Mouse (Mus musculus): ENCODE measurements around the gene Pi16. TPM values are rescaled to one million over a fixed set of nuclear protein-coding genes. Genes with fewer than 3 reads are reported as not detected.

The Pi16 gene
- polyA plus RNA-seq, 1 experiment: 24.5 TPM

DNA sequence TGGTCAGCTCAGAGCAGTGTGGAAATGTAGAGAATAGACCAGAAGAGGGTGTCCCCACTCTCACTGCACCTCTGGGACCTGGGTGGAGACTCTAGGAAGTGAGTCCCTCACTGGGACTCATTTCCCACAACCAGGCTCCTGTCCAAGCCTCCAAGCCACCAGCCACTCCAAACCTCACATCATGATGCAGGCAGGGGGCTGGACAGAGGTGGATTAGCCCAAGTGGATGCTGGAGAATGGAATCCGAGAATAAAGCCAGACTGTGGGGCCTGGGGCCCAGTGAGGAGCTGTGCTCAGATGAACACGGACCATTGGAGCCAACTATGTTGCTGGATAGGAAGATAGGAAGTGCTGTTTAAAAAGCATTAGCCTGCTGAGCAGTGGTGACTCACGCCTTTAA lies 589 bp upstream of the Pi16 start:
- H3K27me3 ChIP-seq (ENCODE audit: control insufficient read depth, insufficient read depth, low read length): no peaks in the 10 kb centered on the region
- 96% methylated on average over 3 of the region's 3 CpGs for WGBS
- no peaks in the 10 kb centered on the region for H3K4me1 ChIP-seq (replicated peaks; ENCODE audit: control insufficient read depth, insufficient read depth, low read length)
- no peaks in the 10 kb centered on the region for H3K36me3 ChIP-seq (ENCODE audit: control insufficient read depth, insufficient read depth, low read length)
- TF ChIP-seq CTCF (IDR thresholded peaks at IDR 0.05; ENCODE audit: borderline replicate concordance, control insufficient read depth, extremely low read depth, insufficient read depth, low read length, poor library complexity) (no peak), POLR2A (IDR thresholded peaks at IDR 0.05; ENCODE audit: control insufficient read depth, extremely low read depth, insufficient read depth, low read length, poor library complexity) (no peak)
- H3K27ac ChIP-seq (ENCODE audit: control insufficient read depth, insufficient read depth, low read length): no peak overlapping the region
- DNase-seq: no peak
- no peak overlapping the region for H3K4me3 ChIP-seq (ENCODE audit: control insufficient read depth, insufficient read depth, low read length)

DNA sequence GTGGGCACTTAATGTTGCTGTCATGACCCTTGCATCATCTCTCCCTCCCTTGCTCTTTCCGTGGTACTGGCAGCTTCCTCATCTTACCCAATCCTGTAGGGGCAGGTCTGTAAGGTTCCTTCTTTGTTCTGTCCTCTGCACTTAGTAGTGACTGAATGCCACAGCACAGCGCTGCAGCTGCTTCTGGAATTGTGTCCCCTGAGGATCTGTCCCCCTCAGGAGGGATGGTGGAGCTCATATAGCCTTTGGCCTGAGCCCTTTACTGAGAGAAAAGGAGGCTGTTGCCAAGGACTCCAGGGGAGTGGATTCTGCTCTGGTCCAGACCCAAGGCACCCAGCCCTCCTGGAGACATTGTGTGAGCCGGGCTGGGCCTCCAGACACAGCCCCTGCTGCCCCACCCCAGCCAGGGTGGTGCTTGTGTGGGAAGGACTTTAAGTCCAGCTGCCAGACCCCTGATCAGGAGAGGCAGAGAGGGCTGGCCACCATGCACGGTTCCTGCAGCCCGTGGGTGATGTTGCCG lies 1.3 kb downstream of the Pi16 start:
- 70% methylated on average over 6 of the region's 6 CpGs for WGBS
- Histone ChIP-seq H3K27me3 (ENCODE audit: control insufficient read depth, insufficient read depth, low read length) (no peaks in the 10 kb centered on the region), H3K36me3 (ENCODE audit: control insufficient read depth, insufficient read depth, low read length) (no peaks in the 10 kb centered on the region), H3K4me3 (ENCODE audit: control insufficient read depth, insufficient read depth, low read length) (no peak overlapping the region), H3K27ac (ENCODE audit: control insufficient read depth, insufficient read depth, low read length) (no peak overlapping the region), H3K4me1 (replicated peaks; ENCODE audit: control insufficient read depth, insufficient read depth, low read length) (no peaks in the 10 kb centered on the region)
- TF ChIP-seq POLR2A (IDR thresholded peaks at IDR 0.05; ENCODE audit: control insufficient read depth, extremely low read depth, insufficient read depth, low read length, poor library complexity) (no peak), CTCF (IDR thresholded peaks at IDR 0.05; ENCODE audit: borderline replicate concordance, control insufficient read depth, extremely low read depth, insufficient read depth, low read length, poor library complexity) (no peak)
- no peak for DNase-seq

DNA sequence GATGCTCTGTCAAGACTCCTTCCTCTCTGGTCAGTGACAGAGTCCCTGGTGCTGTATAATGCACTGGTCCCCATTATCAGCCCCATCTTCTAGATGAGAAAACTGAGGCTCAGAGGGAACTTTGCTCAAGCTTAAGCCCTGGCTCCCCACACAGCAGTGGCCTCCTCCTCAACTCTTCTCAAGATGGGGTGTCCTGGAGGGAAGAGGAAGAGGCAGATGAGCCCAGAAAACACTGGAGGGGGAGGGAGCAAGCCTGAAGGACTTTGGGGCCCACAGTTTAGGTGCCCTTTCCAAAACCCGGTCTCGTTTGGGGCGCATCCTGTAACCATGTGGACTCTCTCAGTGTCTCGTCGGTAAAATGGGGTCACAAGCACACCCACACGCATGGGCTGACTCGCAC lies 2.0 kb downstream of the Pi16 start:
- no peaks in the 10 kb centered on the region for H3K4me1 ChIP-seq (replicated peaks; ENCODE audit: control insufficient read depth, insufficient read depth, low read length)
- H3K27ac ChIP-seq (ENCODE audit: control insufficient read depth, insufficient read depth, low read length): no peak overlapping the region
- no peak overlapping the region for H3K4me3 ChIP-seq (ENCODE audit: control insufficient read depth, insufficient read depth, low read length)
- 89% methylated on average over 7 of the region's 7 CpGs for WGBS
- H3K36me3 ChIP-seq (ENCODE audit: control insufficient read depth, insufficient read depth, low read length): no peaks in the 10 kb centered on the region
- H3K27me3 ChIP-seq (ENCODE audit: control insufficient read depth, insufficient read depth, low read length): no peaks in the 10 kb centered on the region
- TF ChIP-seq POLR2A (IDR thresholded peaks at IDR 0.05; ENCODE audit: control insufficient read depth, extremely low read depth, insufficient read depth, low read length, poor library complexity) (no peak), CTCF (IDR thresholded peaks at IDR 0.05; ENCODE audit: borderline replicate concordance, control insufficient read depth, extremely low read depth, insufficient read depth, low read length, poor library complexity) (no peak)
- DNase-seq: no peak

DNA sequence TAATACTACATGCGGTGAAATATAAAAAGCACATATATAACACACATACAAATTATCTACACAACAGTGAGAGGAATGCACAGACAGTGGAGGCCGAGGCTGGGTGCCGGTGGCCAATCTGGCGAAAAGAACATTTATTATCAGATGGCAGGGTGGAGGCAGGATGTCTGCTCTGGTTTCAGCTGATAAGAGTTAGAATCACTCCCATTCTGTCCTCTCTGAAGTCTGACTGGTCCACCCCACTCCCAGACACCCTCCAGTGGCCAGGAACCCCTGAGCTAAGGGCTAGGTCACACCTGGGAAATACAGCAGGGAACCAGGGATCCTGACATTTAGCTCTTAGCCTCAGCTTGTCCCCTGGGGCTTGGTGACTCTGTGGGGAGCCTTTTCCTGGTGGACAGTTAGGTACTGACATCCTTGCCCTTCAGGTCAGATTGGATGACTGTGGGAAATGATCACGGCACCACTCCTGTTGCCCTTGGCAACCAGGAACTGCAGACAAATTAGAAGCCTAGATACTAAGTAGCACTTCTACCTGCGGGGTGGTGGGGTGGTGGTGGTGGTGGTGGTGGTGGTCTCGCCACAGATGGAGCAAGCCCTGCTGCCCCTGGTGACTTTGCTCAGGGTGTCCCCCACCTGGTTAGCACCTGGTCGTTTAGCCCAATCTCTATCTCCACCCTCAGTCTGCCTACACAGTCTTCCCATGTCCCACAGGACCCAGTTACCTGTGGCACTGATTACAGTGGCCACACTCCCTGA lies 2.6 kb downstream of the Pi16 start:
- Histone ChIP-seq H3K36me3 (ENCODE audit: control insufficient read depth, insufficient read depth, low read length) (no peaks in the 10 kb centered on the region), H3K4me3 (ENCODE audit: control insufficient read depth, insufficient read depth, low read length) (no peak overlapping the region), H3K4me1 (replicated peaks; ENCODE audit: control insufficient read depth, insufficient read depth, low read length) (no peaks in the 10 kb centered on the region), H3K27ac (ENCODE audit: control insufficient read depth, insufficient read depth, low read length) (no peak overlapping the region), H3K27me3 (ENCODE audit: control insufficient read depth, insufficient read depth, low read length) (no peaks in the 10 kb centered on the region)
- TF ChIP-seq CTCF (IDR thresholded peaks at IDR 0.05; ENCODE audit: borderline replicate concordance, control insufficient read depth, extremely low read depth, insufficient read depth, low read length, poor library complexity): no peak
- DNase-seq: no peak
- WGBS: 85% methylated on average over 8 of the region's 8 CpGs

GRCm38 (mm10) chr17:29321765-29322602 lies 4.5 kb downstream of the Pi16 start:
- Histone ChIP-seq H3K27ac (ENCODE audit: control insufficient read depth, insufficient read depth, low read length) (no peak overlapping the region), H3K4me3 (ENCODE audit: control insufficient read depth, insufficient read depth, low read length) (no peak overlapping the region), H3K36me3 (ENCODE audit: control insufficient read depth, insufficient read depth, low read length) (no peaks in the 10 kb centered on the region), H3K27me3 (ENCODE audit: control insufficient read depth, insufficient read depth, low read length) (no peaks in the 10 kb centered on the region), H3K4me1 (replicated peaks; ENCODE audit: control insufficient read depth, insufficient read depth, low read length) (no peaks in the 10 kb centered on the region)
- 94% methylated on average over 41 of the region's 41 CpGs for WGBS
- no peak for DNase-seq
- no peak for TF ChIP-seq POLR2A (IDR thresholded peaks at IDR 0.05; ENCODE audit: control insufficient read depth, extremely low read depth, insufficient read depth, low read length, poor library complexity)
- no peak for TF ChIP-seq CTCF (IDR thresholded peaks at IDR 0.05; ENCODE audit: borderline replicate concordance, control insufficient read depth, extremely low read depth, insufficient read depth, low read length, poor library complexity)

DNA sequence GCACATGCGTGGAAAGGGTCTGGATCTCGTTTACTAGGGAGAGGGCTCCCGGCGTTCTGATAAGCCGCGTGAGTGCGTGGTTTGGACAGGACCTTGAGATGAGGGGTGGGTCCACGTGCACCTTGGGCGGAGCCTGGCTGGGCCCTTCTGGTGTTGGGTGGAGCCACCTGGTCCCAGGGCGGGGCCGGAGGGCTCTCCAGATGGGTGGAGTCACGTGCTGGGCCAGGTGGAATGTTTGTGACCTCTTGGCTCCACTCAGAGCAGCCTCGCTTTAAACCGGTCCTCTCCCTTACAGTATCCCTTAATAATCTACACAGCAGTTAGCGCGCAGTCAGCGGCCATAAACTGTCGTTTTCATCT lies 5.1 kb downstream of the Pi16 start:
- no peak for DNase-seq
- H3K27me3 ChIP-seq (ENCODE audit: control insufficient read depth, insufficient read depth, low read length): no peaks in the 10 kb centered on the region
- H3K27ac ChIP-seq (ENCODE audit: control insufficient read depth, insufficient read depth, low read length): no peak overlapping the region
- WGBS: 89% methylated on average over 18 of the region's 18 CpGs
- no peaks in the 10 kb centered on the region for H3K36me3 ChIP-seq (ENCODE audit: control insufficient read depth, insufficient read depth, low read length)
- no peak overlapping the region for H3K4me3 ChIP-seq (ENCODE audit: control insufficient read depth, insufficient read depth, low read length)
- TF ChIP-seq POLR2A (IDR thresholded peaks at IDR 0.05; ENCODE audit: control insufficient read depth, extremely low read depth, insufficient read depth, low read length, poor library complexity): no peak
- TF ChIP-seq CTCF (IDR thresholded peaks at IDR 0.05; ENCODE audit: borderline replicate concordance, control insufficient read depth, extremely low read depth, insufficient read depth, low read length, poor library complexity): no peak
- H3K4me1 ChIP-seq (replicated peaks; ENCODE audit: control insufficient read depth, insufficient read depth, low read length): no peaks in the 10 kb centered on the region
